In genomic region chr3:141854339-141854738, GRCm38 (mm10) we compare ENCODE assay signal across 11 mouse cellular contexts.
"Had no signal": no experiment of that assay in that cellular context is flagged by ENCODE, and none has a peak within 500 bp of the region (broad histone marks: within the 10 kb centered on the region; RNA-seq: fewer than 3 reads in every experiment).

No protein-coding gene starts in this region.

- DNase-seq: gastrocnemius, postnatal 14 days; gastrocnemius, postnatal 36 days; heart, adult 18-20 months; heart, postnatal 10 days; heart, postnatal 4 days; kidney, adult 18-20 months; kidney, postnatal 10 days; kidney, postnatal 25 days; kidney, postnatal 4 days; liver; liver, embryonic 13.5 days had no signal
